Mouse (Mus musculus): ENCODE results near the gene Mgmt.

Gene Mgmt

DNA sequence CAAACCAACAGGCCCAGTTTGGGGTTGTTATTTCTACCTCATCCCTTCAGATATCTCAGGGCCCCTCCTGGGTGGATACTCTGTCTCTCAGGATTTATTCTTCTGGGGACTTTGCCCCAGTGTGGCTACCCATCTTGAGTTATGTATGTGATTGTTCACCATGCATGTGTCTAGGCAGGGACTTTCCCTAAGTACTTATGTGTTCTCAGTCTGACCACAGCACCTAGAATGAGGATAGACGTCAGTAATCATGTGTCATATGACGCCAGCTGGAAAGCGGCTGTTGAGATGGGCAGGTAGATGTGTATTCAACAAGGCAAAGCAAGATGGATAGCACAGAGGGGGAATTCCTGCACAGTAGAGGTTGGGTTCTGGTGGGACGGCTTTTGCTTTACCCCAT, 217.7 kb downstream of the Mgmt start:
- DNase-seq (ENCODE audit: low spot score in 2 of 2): no peak

DNA sequence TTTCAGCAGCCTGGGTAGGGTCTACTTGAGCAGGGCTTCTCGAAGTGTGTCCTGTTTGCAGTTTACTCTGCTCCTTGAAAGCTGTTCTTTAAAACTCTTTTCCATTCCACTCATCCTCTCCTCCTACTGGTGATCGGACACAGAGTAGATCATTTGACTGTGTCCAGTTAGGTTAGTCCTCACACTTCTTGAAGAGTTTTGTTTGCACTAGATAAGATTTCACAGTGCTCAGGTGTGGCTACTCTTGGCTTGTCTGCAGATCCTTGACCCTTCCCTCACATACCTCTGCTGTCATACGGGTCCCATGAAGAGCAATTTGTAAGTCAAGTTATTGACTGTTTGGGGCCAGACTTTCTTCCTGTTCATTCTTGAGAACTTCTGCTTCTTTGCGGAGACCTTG, 221.8 kb downstream of the Mgmt start:
- DNase-seq (ENCODE audit: low spot score in 2 of 2): no peak

DNA sequence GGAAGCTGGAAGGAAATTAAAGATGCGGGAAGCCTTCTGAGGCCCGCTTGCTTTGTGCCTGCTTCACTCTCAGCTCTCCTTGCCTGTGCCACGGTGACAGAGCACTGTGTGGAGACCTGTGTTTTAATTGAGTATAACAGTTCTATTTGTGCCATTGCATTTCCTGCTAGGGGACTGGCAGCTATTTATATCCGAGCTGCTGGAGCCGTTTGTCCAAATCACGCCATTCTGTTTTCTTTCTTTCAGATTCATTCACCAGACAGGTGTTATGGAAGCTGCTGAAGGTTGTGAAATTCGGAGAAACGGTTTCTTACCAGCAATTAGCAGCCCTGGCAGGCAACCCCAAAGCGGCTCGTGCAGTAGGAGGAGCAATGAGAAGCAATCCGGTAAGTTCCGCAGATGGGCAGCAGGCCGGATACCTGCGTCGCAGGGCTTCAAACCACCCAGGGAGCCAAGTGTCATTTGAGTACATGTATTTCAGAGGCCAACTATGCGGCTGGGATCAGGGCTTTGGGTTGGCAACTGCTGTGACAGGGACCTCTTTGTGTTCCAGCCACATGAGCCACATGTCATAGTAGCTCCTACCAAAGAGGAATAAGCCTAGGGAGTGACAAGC, 226.9 kb downstream of the Mgmt start:
- no peak for DNase-seq (ENCODE audit: low spot score in 2 of 2)

DNA sequence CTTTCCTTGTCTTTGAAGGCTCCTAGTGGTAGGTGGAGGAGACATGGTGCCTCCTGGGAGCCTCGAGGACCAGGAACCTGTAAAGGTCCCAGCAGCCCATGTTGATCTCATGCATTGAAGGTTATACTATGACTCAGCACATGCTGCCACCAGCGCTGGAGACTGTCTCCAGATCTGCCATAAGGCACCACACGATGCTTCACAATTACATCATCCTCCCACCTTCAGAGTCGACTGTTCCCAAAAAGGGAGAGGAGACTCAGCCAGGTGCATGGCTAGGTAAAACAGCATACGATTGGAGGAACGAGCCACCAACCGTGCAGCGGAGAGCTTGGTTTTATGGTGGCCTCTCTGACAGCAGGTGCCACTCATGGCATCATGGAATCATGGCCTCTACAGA, 234.3 kb downstream of the Mgmt start:
- DNase-seq (ENCODE audit: low spot score in 2 of 2): no peak

DNA sequence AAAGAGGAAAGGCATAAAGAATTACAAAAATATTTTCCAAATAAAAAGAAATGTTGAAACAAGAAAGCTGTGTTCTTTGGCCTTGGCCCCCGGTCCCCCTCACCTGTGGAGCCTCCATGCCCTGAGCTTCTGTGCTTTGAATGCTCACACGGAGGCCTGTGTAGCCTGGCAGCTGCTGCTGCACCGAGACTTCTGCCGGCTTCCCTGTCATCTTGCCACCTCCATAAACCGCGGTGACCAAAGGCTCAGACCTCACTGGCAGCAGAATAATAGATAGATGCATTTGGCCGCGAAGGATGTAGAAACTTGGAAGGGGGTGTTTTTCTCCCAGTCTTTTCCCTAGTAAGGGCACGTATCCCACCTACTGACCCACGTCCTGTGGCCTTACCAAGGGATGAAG, 235.8 kb downstream of the Mgmt start:
- DNase-seq (ENCODE audit: low spot score in 2 of 2): no peak

DNA sequence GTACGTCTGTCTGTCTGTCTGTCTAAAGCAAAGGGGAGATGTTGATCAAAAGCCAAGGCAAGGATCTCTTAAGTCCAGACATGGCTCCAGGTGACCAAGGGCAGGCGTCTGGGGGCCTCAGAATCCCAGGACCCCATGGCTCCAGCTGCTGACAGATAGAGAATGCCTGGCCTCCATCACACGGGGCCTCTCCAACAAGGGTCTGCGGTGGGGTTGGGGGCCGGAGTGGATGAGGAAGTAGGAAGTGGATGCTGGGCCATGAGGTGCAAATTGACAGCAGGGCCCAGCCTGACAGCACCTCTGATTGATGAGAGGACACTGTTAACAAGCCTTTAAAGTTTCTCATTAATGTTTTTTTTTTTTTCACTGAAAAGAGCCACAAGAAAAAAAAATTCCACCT, 237.5 kb downstream of the Mgmt start:
- DNase-seq (ENCODE audit: low spot score in 2 of 2): no peak

DNA sequence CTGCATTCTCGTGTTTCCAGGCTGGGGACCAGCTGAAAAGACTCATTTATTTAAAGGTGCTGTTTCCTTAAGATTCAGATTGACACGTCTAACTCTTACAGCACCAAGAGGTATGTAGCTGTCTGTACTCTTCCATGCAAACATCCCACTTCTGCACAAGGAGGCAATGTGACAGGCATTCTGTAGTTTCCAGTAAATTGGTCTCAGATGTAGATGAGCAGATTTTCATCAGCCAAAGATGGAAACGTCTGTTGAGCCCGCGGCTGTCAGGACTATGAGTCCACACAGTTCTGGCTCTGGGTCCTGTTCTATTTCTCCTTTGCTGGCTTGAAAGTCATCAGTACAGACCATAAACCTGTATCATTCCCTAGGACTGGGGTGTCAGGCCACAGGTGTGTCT, 243.7 kb downstream of the Mgmt start:
- DNase-seq (ENCODE audit: low spot score in 2 of 2): no peak

DNA sequence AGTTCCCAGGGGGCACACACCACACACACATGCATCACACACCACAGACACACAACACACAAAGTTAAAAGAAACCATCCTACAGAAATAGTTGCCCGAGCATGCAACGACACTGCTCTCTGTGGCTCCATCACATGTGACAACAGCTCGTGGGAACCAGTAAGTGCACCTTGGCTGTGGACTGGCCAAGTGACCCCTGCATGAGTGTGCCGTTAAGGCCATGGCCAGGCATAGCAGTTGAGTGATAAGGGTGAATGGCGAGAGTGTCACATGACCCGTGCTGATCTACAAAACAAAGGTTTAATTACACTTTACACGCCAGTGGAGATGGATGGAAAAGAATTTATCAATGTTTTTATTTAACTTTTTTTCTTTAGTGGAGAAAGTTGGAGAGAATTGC, 245.9 kb downstream of the Mgmt start:
- DNase-seq (ENCODE audit: low spot score in 2 of 2): no peak

DNA sequence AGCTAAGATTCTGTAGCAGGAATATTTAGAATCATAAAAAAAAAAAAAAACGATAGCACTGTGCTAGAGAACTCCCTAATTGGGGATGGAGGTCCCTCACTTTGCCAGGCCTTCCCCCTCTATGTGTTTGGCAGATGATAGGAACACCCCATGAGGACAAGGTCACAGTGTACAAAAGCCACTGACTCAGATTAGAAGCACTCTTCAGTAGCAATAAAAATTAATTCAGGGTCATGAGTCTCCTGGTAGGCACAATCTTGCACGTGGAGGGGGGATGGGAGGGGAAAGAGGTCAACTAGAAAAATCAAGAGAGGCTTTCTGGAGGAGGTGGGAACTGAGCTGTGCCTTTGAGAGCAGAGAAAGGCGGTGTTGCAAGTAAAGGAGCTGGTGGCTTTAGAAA, 247.0 kb downstream of the Mgmt start:
- no peak for DNase-seq (ENCODE audit: low spot score in 2 of 2)

DNA sequence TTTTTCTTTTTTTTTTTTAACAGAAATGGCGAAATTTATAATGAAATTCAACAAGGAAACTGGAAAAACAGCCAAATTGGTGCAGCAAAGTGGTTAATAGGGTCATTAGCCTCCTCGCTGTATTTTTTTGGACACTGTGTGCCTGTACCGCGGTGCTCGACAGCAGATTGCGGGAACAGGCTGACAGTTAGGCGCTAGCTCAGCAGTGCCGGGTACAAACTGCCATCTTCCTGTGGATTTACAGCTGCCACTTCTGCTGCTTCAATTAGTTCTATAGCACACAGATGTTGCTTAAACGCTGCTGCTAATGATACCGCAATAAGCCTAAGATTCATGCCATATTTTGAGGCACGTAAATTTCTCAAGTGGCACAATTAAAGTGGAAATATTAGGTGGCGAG, 252.7 kb downstream of the Mgmt start:
- DNase-seq (ENCODE audit: low spot score in 2 of 2): no peak

DNA sequence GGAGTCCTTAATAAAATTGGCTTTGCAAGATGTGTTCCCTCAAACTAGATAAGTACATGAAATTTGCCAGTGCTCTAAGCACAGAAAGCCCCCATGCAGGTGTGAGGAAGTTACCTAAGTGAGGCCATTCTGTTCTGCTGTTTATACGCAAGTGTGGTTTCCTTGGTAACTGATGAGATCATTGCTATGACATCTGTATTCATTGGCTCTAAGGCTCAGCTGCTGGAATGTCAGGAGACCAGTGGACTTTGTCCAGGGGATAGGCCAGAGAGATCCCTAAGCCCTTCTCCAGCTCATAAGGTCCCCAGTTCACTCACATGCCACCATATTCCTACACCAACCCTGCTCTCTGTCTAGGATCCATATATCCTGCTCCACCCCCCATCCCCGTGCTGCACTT, 257.4 kb downstream of the Mgmt start:
- no peak for DNase-seq (ENCODE audit: low spot score in 2 of 2)

DNA sequence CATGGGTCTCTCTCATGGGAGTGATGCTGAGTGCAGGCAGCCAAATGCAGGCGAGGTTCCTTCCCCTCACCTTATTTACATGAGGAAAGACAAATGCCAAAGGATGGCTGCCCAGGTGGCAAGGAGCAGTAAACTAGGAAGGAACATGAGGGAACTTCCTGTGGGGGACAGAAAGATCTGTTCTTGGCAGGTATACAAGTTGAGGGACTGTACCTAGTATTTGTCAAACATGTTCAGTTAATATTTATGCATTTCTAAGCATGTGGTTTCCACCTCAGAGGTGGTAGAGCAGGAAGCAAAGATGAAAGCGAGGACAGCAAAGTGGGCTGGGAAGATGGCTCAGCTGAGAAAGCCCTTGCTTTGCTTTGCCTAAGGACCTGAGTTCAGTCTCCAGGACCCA, 260.2 kb downstream of the Mgmt start:
- no peak for DNase-seq (ENCODE audit: low spot score in 2 of 2)

DNA sequence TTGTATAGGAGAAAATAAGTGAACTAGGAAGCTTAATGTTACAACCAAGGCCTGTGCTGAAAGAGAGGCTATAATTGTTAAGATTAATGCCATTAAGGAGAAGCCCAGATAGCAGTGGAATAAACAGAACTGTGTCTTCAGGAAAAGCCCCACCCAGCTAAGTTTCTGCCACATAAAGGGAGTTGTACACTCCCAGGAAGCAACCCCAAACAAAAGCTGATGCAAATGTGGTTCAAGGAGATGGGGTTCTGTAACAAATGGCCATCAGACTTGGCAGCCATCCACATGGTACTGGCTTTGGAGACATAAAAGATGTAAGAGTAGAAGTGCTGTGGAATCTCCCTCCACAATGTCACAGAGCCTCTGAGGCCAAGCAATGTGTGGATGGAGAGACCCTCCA, 264.7 kb downstream of the Mgmt start:
- no peak for DNase-seq (ENCODE audit: low spot score in 2 of 2)

DNA sequence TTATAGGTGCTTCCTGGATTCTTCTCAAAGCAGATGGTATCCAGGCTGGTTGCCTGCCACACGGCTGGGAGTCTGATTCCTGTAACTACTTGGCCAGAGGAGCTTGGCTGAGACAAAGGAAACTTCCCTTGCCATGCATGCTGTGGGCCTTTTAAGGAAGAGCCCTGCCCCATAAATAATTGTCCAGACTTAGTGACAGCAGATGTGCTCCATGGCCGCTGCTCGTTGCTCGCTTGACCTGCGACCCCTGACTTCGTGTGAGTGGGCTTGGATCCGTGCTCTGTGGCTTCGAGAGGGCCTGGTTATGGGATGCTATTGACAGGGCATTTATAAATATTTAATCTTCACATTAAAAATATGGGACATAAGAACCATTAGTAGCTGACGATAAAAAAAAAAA, 277.9 kb downstream of the Mgmt start:
- DNase-seq (ENCODE audit: low spot score in 2 of 2): no peak
